Mouse (Mus musculus): ENCODE results near the gene Gm11444. TPM values are rescaled to one million over a fixed set of nuclear protein-coding genes. Genes with fewer than 3 reads are reported as not detected.

The Gm11444 gene
- total and polyA plus RNA-seq, 3 experiments, result not detected

DNA sequence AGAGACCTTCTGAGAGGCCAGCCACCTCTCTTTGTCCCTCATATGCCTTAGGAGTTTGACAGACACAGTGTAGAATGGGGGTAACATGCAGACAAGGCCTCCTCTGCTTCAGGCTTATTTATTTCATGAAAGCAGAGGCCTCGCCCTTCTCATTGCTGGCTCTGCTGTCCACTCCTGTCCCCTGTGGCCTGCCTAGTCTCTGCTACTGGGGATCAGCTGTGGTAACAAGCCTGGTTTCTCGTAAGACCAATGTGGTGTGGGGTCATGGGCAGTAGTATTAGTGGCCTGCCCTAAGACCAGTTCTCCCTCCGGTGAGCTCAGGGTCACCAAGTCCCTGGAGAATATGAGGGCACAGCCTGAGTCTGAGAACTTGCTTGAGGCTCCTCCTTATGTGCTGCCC is 29.2 kb downstream of the Gm11444 start:
- TF ChIP-seq CHD1 (IDR thresholded peaks at IDR 0.05; ENCODE audit: low read depth, low read length) (no peak), USF2 (conservative IDR thresholded peaks at IDR 0.05; ENCODE audit: low read depth, low read length) (no peak), MAX (IDR thresholded peaks at IDR 0.05; ENCODE audit: low read length) (no peak), ZMIZ1 (IDR thresholded peaks at IDR 0.05; ENCODE audit: low read depth, low read length) (no peak), MYC (IDR thresholded peaks at IDR 0.05; ENCODE audit: low read depth, low read length) (no peak), RCOR1 (conservative IDR thresholded peaks at IDR 0.05; ENCODE audit: low read depth, low read length) (no peak), POLR2A (IDR thresholded peaks at IDR 0.05; ENCODE audit: low read depth, low read length) (no peak), TCF12 (IDR thresholded peaks at IDR 0.05; ENCODE audit: low read depth, low read length) (no peak), IRF4 (IDR thresholded peaks at IDR 0.05; ENCODE audit: low read depth, low read length) (no peak)
- dilution Hi-C loops (cut with MboI; ENCODE audit: extremely low pct_ligation_motif_present, extremely low pct_unique_long_range_greater_than_20kb, low sequenced_read_pairs), result no loop called here

DNA sequence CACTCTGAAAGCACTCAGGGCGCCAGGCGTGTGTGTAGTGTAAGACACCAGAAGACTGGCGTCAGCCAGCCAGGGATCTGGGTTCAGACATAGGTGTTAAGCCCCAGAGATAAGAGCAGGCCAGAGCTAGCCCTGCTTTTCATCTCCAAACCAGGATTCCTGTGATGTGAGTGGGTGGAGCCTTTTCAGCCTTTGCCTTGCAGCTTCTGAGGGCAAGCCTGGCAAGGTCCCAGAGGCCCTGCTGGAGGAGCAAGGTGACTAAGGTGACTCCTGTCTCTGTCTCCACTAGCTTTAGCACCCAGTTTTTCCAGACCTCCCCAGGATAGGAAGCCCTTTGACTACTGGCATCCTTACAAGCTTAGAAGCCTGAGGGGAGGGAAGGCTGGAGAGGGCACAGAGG is 31.7 kb downstream of the Gm11444 start:
- dilution Hi-C loops (cut with MboI; ENCODE audit: extremely low pct_ligation_motif_present, extremely low pct_unique_long_range_greater_than_20kb, low sequenced_read_pairs) (no loop called here), in situ Hi-C loops (cut with MboI; ENCODE audit: low pct_ligation_motif_present, low pct_unique_long_range_greater_than_20kb, low sequenced_read_pairs) (no loop called here)
- H3K9me3 ChIP-seq (replicated peaks; ENCODE audit: low read length), result no peaks in the 10 kb centered on the region
- no peaks in the 10 kb centered on the region for H3K36me3 ChIP-seq (replicated peaks in 1 of 2; ENCODE audit: control insufficient read depth in 1 of 2, insufficient read depth in 1 of 2, low read length in 1 of 2)
- H3K4me3 ChIP-seq (replicated peaks in 1 of 3; ENCODE audit: low read depth in 2 of 3, low read length in 2 of 3, poor library complexity in 1 of 3), result no peak overlapping the region
- no peak overlapping the region for H3K9ac ChIP-seq (ENCODE audit: insufficient read depth, low read depth)
- TF ChIP-seq ZMIZ1 (IDR thresholded peaks at IDR 0.05; ENCODE audit: low read depth, low read length), result no peak
- no peak for TF ChIP-seq UBTF (IDR thresholded peaks at IDR 0.05; ENCODE audit: low read depth, low read length)
- no peak for TF ChIP-seq NRF1 (IDR thresholded peaks at IDR 0.05; ENCODE audit: low read depth, low read length)
- no peak for TF ChIP-seq PAX5 (IDR thresholded peaks at IDR 0.05; ENCODE audit: low read length)
- no peak for TF ChIP-seq ZC3H11A (IDR thresholded peaks at IDR 0.05; ENCODE audit: low read depth, low read length)
- TF ChIP-seq MXI1 (IDR thresholded peaks at IDR 0.05; ENCODE audit: low read depth, low read length), result no peak
- no peak for TF ChIP-seq ELF1 (IDR thresholded peaks at IDR 0.05; ENCODE audit: low read depth, low read length)
- TF ChIP-seq MEF2A (IDR thresholded peaks at IDR 0.05; ENCODE audit: borderline replicate concordance, low read depth, low read length), result no peak
- no peak for TF ChIP-seq CHD1 (IDR thresholded peaks at IDR 0.05; ENCODE audit: low read depth, low read length)
- TF ChIP-seq ETS1 (conservative IDR thresholded peaks at IDR 0.05; ENCODE audit: low read depth, low read length), result no peak
- no peaks in the 10 kb centered on the region for H3K79me2 ChIP-seq (replicated peaks; ENCODE audit: control insufficient read depth, extremely low read depth, insufficient read depth, poor library complexity, severe bottlenecking)
- peaks cover 10 to 68% of the 10 kb centered on the region in 2 experiments for H3K4me1 ChIP-seq (ENCODE audit: control insufficient read depth in 1 of 2, insufficient read depth in 2 of 2)
- no peak overlapping the region for H3K4me2 ChIP-seq (ENCODE audit: insufficient read depth, low read depth, poor library complexity, severe bottlenecking)
- DNase-seq (ENCODE audit: extremely low read depth), result no peak
- H3K27me3 ChIP-seq (replicated peaks), result no peaks in the 10 kb centered on the region
- H3K27ac ChIP-seq (ENCODE audit: insufficient read depth, low read depth), result no peak overlapping the region

More for the DNA sequence above, 29.2 kb downstream of the Gm11444 start:
- in situ Hi-C loops (cut with MboI; ENCODE audit: low pct_ligation_motif_present, low pct_unique_long_range_greater_than_20kb, low sequenced_read_pairs), result loop anchor here (5.0 to 10.0 kb wide), 2 partner anchors 296 to 439 kb away; no protein-coding TSS in a partner anchor
- H3K4me3 ChIP-seq (replicated peaks in 1 of 3; ENCODE audit: low read depth in 2 of 3, low read length in 2 of 3, poor library complexity in 1 of 3), result no peak overlapping the region
- H3K36me3 ChIP-seq (replicated peaks in 1 of 2; ENCODE audit: control insufficient read depth in 1 of 2, insufficient read depth in 1 of 2, low read length in 1 of 2), result no peaks in the 10 kb centered on the region
- no peak overlapping the region for H3K4me2 ChIP-seq (ENCODE audit: insufficient read depth, low read depth, poor library complexity, severe bottlenecking)
- H3K79me2 ChIP-seq (replicated peaks; ENCODE audit: control insufficient read depth, extremely low read depth, insufficient read depth, poor library complexity, severe bottlenecking), result no peaks in the 10 kb centered on the region
- no peak for DNase-seq (ENCODE audit: extremely low read depth)
- H3K27ac ChIP-seq (ENCODE audit: insufficient read depth, low read depth), result no peak overlapping the region
- H3K27me3 ChIP-seq (replicated peaks), result no peaks in the 10 kb centered on the region
- H3K4me1 ChIP-seq (ENCODE audit: control insufficient read depth in 1 of 2, insufficient read depth in 2 of 2), result peaks cover 9 to 60% of the 10 kb centered on the region in 2 experiments
- no peaks in the 10 kb centered on the region for H3K9me3 ChIP-seq (replicated peaks; ENCODE audit: low read length)
- no peak overlapping the region for H3K9ac ChIP-seq (ENCODE audit: insufficient read depth, low read depth)

Data from CH12.LX (cell line).